Mouse (Mus musculus): ENCODE results near the gene Faim2. TPM values are rescaled to one million over a fixed set of nuclear protein-coding genes. Genes with fewer than 3 reads are reported as not detected.

Faim2 gene
- polyA plus RNA-seq (2016; fragmentation: Nextera tagmentation; extraction: Ambion mirVana): 0.45 and 0.74 TPM in 2 replicates

DNA sequence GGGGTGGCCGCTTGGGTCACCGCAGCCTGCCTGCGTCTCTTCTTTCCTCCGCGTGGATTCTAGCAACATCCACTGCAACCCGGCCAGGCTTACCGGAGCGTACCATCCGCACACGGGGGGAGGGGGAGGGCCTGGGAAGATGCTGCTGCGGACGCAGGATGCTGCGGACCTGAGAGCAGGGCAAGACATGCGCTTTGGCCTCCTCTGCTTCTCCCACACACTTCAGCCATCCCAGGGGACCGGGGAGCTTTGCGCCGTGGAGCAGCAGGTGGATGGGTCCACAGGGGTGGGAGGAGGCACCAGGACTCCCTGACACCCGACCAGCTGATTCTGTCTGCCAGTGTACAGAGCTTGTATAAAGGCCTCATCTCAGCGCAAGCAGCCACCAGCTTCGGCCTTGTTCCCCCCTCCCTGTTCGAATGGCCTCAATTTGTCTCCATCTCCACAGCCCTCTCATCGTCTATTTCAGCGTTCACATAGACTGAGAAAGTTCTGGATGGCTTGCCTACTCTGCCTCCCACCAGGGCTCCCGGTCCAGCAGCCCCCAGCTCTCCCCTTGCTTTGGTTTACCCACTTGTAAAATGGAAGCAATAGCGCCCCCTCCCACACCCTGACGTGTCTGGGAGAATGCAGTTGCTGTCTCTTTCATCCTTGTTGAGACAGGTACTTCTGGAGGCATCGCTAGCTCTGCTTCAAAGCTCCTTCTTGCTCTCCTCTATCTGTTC, at the start of gene Faim2:
Gene Faim2 (minus strand): TSS at position 537 of the 725 bp plus-strand sequence.
- no peaks in the 10 kb centered on the region for H3K36me3 ChIP-seq (replicated peaks)
- 12% methylated on average over 27 of the region's 27 CpGs for WGBS
- no peaks in the 10 kb centered on the region for H3K9me3 ChIP-seq
- H3K27me3 ChIP-seq (replicated peaks; ENCODE audit: low read depth, poor library complexity, severe bottlenecking): peaks cover 71% of the 10 kb centered on the region
- H3K4me3 ChIP-seq: peak within 1 kb of the TSS; percentile 46
- H3K27ac ChIP-seq (replicated peaks): no peak within 1 kb of the TSS
- DNase-seq (ENCODE audit: low spot score): peak; percentile 49
- peaks cover 27% of the 10 kb centered on the region for H3K4me1 ChIP-seq

DNA sequence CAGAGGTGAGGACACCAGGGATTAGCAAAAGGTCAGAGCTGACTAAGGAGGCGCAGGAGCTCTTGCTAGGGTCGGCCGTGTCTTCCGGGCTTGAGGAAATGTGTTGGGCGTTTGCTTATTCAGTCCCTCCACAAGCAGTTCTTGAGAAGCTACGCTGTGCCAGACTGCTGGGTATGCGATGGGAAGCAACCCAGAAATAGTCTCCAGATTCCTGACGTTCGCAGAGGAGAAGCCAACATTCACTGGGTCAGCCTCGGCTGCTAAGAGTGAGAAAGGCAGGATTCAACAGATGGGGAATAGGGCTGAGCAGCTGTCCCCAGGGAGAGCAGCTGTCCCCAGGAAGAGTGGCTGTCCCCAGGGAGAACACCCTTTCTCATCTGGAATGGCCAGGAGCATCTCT, 41.2 kb upstream of the Faim2 start:
- Histone ChIP-seq H3K27ac (replicated peaks) (no peak overlapping the region), H3K4me3 (no peak overlapping the region), H3K27me3 (replicated peaks; ENCODE audit: low read depth, poor library complexity, severe bottlenecking) (peaks cover 7% of the 10 kb centered on the region), H3K9me3 (no peaks in the 10 kb centered on the region), H3K36me3 (replicated peaks) (no peaks in the 10 kb centered on the region), H3K4me1 (peaks cover 30% of the 10 kb centered on the region)
- DNase-seq (ENCODE audit: low spot score): no peak
- WGBS: 84% methylated on average over 10 of the region's 10 CpGs

DNA sequence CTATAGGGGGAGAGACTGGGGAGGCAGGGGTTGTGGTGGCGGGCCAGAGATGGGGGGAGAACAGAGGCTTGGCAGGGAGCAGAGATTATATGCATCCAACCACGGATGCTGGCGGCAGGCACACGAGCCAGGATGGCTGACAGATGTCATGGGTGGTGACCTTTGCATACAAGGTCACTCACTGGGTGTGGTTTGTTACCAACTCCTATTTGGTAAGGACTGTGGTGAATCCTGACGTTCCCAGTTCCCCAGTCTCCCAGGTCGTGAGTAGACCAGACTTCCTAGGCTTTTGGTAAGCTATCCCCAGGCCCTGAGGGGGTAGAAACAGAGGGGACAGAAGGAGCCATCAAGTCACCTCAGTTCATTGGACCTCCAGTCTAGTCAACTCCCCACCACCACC, 40.7 kb upstream of the Faim2 start:
- WGBS: 61% methylated on average over 6 of the region's 6 CpGs
- H3K4me1 ChIP-seq: peaks cover 31% of the 10 kb centered on the region
- no peak for DNase-seq (ENCODE audit: low spot score)
- no peaks in the 10 kb centered on the region for H3K9me3 ChIP-seq
- H3K27ac ChIP-seq (replicated peaks): no peak overlapping the region
- H3K4me3 ChIP-seq: no peak overlapping the region
- H3K36me3 ChIP-seq (replicated peaks): no peaks in the 10 kb centered on the region
- peaks cover 7% of the 10 kb centered on the region for H3K27me3 ChIP-seq (replicated peaks; ENCODE audit: low read depth, poor library complexity, severe bottlenecking)

GRCm38 (mm10) chr15:99567371-99567770, 39.4 kb upstream of the Faim2 start:
- H3K27me3 ChIP-seq (replicated peaks; ENCODE audit: low read depth, poor library complexity, severe bottlenecking): peaks cover 8% of the 10 kb centered on the region
- H3K36me3 ChIP-seq (replicated peaks): no peaks in the 10 kb centered on the region
- no peaks in the 10 kb centered on the region for H3K9me3 ChIP-seq
- no peak overlapping the region for H3K27ac ChIP-seq (replicated peaks)
- no peak for DNase-seq (ENCODE audit: low spot score)
- H3K4me3 ChIP-seq: no peak overlapping the region
- WGBS: 79% methylated on average over 4 of the region's 4 CpGs
- peaks cover 34% of the 10 kb centered on the region for H3K4me1 ChIP-seq

DNA sequence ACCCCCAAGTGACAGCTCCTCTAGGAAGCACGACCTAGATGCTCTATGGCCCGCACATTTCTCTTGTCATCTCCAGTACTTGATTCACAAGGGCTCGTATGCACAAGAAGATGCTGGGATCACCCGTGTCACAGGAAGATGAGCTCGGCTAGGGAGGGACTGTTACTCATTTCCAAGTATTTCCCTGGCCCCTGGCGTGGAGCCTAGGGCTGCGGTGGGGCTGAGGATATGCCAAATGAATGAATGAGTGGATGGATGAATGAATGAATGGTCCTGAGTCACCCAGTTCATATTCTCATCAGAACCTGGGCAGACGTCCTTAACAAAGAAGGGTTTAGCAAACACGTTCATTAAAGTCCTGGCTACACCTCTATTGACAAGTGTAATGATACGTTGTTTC, 32.3 kb upstream of the Faim2 start:
- peaks cover 27% of the 10 kb centered on the region for H3K4me1 ChIP-seq
- no peak overlapping the region for H3K4me3 ChIP-seq
- no peak overlapping the region for H3K27ac ChIP-seq (replicated peaks)
- WGBS: 81% methylated on average over 10 of the region's 10 CpGs
- H3K27me3 ChIP-seq (replicated peaks; ENCODE audit: low read depth, poor library complexity, severe bottlenecking): peaks cover 17% of the 10 kb centered on the region; the same call in 1 of the 2 replicates
- no peaks in the 10 kb centered on the region for H3K9me3 ChIP-seq
- no peak for DNase-seq (ENCODE audit: low spot score)
- H3K36me3 ChIP-seq (replicated peaks): no peaks in the 10 kb centered on the region

DNA sequence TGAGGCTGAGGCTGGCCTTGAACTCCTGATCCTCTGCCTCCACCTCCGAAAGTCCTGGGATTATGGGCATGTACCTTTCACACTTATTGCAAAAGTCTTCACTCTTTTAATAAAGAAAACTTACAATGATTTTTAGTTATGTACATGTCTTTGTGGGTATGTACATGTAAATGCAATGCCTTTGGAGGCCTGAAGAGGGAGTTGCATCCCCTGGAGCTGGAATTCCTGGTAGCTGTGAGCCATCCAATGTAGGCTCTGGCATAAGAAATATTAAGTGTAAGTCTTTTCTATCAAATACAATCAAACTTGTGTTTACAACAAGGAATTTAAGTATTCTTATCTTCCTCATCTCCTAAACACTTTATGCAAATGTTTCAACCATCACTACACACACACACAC, 31.0 kb upstream of the Faim2 start:
- H3K9me3 ChIP-seq: no peaks in the 10 kb centered on the region
- peaks cover 24% of the 10 kb centered on the region for H3K4me1 ChIP-seq
- no peaks in the 10 kb centered on the region for H3K36me3 ChIP-seq (replicated peaks)
- DNase-seq (ENCODE audit: low spot score): no peak
- H3K4me3 ChIP-seq: no peak overlapping the region
- H3K27me3 ChIP-seq (replicated peaks; ENCODE audit: low read depth, poor library complexity, severe bottlenecking): peaks cover 17% of the 10 kb centered on the region; the same call in 1 of the 2 replicates
- H3K27ac ChIP-seq (replicated peaks): no peak overlapping the region
- 90% methylated on average over 1 of the region's 1 CpGs for WGBS

GRCm38 (mm10) chr15:99553767-99554166, 25.8 kb upstream of the Faim2 start:
- Histone ChIP-seq H3K4me3 (no peak overlapping the region), H3K27me3 (replicated peaks; ENCODE audit: low read depth, poor library complexity, severe bottlenecking) (peaks cover 4% of the 10 kb centered on the region; the same call in 1 of the 2 replicates), H3K27ac (replicated peaks) (no peak overlapping the region), H3K36me3 (replicated peaks) (no peaks in the 10 kb centered on the region), H3K4me1 (peaks cover 25% of the 10 kb centered on the region), H3K9me3 (no peaks in the 10 kb centered on the region)
- no peak for DNase-seq (ENCODE audit: low spot score)
- 66% methylated on average over 6 of the region's 6 CpGs for WGBS

DNA sequence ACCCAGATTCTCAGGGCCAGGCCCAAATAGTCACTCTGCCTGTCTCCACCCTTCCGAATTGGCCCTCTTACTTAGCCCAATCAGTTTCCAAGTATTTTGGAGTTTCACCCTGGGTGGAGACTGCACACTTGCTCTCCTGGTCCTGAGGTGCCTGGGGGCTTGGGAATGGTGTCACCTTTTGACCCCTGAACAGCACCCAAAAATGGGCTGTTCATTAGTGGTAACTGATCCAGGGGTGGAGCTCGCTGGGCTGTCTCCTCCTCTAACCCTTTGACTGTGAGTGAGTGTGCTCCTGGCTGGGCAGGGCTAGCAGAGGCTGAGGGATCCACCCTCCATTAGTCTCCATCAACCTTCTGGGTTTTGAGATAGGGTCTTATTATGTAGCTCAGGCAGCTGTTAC, 21.9 kb upstream of the Faim2 start:
- WGBS: 54% methylated on average over 2 of the region's 2 CpGs
- no peak overlapping the region for H3K27ac ChIP-seq (replicated peaks)
- no peaks in the 10 kb centered on the region for H3K36me3 ChIP-seq (replicated peaks)
- peaks cover 3% of the 10 kb centered on the region; the same call in 1 of the 2 replicates for H3K27me3 ChIP-seq (replicated peaks; ENCODE audit: low read depth, poor library complexity, severe bottlenecking)
- H3K4me1 ChIP-seq: peaks cover 29% of the 10 kb centered on the region
- DNase-seq (ENCODE audit: low spot score): no peak
- H3K4me3 ChIP-seq: no peak overlapping the region
- H3K9me3 ChIP-seq: no peaks in the 10 kb centered on the region

DNA sequence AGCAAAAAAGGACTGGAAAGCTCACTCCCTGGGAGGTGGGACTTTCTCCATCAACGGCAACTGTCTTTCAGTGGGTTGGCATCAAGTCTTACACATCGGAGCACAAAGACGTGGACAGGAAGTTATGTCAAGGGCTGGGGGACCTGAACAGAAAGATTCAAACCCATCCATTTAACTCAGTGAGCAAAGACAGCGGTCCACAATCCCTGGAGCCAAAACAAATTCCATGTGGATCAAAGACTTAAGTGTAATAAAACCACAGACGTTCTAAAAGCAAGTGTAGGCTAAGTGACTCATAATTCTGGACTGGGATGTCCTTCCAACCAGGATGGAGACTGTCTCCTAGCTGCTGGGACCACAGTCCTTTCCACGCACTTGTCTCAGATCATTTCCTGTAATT, 19.8 kb upstream of the Faim2 start:
- WGBS: 85% methylated on average over 6 of the region's 6 CpGs
- Histone ChIP-seq H3K9me3 (no peaks in the 10 kb centered on the region), H3K4me1 (peaks cover 27% of the 10 kb centered on the region), H3K36me3 (replicated peaks) (no peaks in the 10 kb centered on the region), H3K27ac (replicated peaks) (no peak overlapping the region), H3K4me3 (no peak overlapping the region), H3K27me3 (replicated peaks; ENCODE audit: low read depth, poor library complexity, severe bottlenecking) (peaks cover 17% of the 10 kb centered on the region)
- no peak for DNase-seq (ENCODE audit: low spot score)

DNA sequence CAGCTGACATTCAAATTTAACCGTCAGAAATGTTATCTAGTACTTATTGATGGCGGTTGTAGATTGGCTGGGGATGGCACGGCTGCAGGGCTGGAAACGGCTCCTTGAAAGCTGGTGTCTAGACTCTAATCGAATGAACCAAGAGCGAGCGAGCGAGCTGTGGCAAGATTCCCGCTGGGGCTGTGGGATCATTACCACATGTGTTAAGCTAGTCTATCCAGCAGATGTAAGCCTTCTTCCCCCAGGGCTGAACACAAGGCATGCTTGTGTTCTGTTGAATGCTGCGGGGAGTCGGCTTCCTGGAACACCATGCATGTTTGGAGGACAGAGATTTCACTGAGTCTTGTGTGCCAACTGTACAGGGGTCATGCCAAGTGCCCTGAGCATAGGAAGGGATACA, 18.6 kb upstream of the Faim2 start:
- no peaks in the 10 kb centered on the region for H3K36me3 ChIP-seq (replicated peaks)
- WGBS: 48% methylated on average over 11 of the region's 11 CpGs
- no peak overlapping the region for H3K4me3 ChIP-seq
- H3K27me3 ChIP-seq (replicated peaks; ENCODE audit: low read depth, poor library complexity, severe bottlenecking): peaks cover 24% of the 10 kb centered on the region
- H3K4me1 ChIP-seq: peaks cover 27% of the 10 kb centered on the region
- no peak overlapping the region; the same call in 1 of the 2 replicates for H3K27ac ChIP-seq (replicated peaks)
- H3K9me3 ChIP-seq: no peaks in the 10 kb centered on the region
- peak; percentile 54 for DNase-seq (ENCODE audit: low spot score)

DNA sequence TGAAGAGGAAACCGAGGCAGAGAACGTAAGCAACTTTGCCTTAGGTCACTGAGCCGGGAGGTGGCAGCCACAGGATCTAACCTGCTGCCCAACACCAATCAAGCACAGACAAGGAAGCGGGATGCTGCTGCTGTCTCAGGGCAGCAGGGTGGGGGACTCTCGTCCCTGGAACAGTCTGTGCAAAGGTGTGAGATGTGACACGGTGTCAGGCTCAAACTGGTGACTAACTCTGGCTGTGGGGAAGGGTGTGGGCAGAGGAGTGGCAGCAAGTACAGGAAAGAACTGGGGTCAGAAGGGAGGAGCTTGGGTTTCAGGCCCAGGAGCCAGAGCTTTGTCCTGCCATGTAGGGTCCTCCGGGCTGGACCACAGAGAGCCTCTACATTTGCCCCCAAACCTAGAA, 16.1 kb upstream of the Faim2 start:
- no peaks in the 10 kb centered on the region for H3K9me3 ChIP-seq
- H3K27me3 ChIP-seq (replicated peaks; ENCODE audit: low read depth, poor library complexity, severe bottlenecking): peaks cover 30% of the 10 kb centered on the region; the same call in 1 of the 2 replicates
- H3K27ac ChIP-seq (replicated peaks): no peak overlapping the region
- no peak overlapping the region for H3K4me3 ChIP-seq
- peaks cover 18% of the 10 kb centered on the region for H3K4me1 ChIP-seq
- no peaks in the 10 kb centered on the region for H3K36me3 ChIP-seq (replicated peaks)
- WGBS: 75% methylated on average over 7 of the region's 7 CpGs
- no peak for DNase-seq (ENCODE audit: low spot score)

- Histone ChIP-seq H3K27ac (replicated peaks) (no peak overlapping the region), H3K4me3 (no peak overlapping the region), H3K36me3 (replicated peaks) (no peaks in the 10 kb centered on the region), H3K27me3 (replicated peaks; ENCODE audit: low read depth, poor library complexity, severe bottlenecking) (peaks cover 39% of the 10 kb centered on the region; the same call in 1 of the 2 replicates), H3K9me3 (no peaks in the 10 kb centered on the region), H3K4me1 (peaks cover 8% of the 10 kb centered on the region)
- 76% methylated on average over 8 of the region's 8 CpGs for WGBS
- DNase-seq (ENCODE audit: low spot score): no peak
These were observed 11.9 kb upstream of the Faim2 start for GRCm38 (mm10) chr15:99539891-99540290.
